In genomic region chr14:14349485-14350262, GRCm38 (mm10) we compare ENCODE assay signal across 9 mouse cellular contexts. TPM values are rescaled to one million over a fixed set of nuclear protein-coding genes. Genes with fewer than 3 reads are reported as not detected.
DNase-seq lines count a peak whose midpoint lies in the region; ATAC-seq lines count a peak whose summit lies in the region.
"Had no signal": no experiment of that assay in that cellular context is flagged by ENCODE, and none has a peak within 500 bp of the region (broad histone marks: within the 10 kb centered on the region; RNA-seq: fewer than 3 reads in every experiment).

No protein-coding gene starts in this region.

- peak; percentile 23 for DNase-seq in adrenal gland, postnatal 14 days
- DNase-seq in adrenal gland, postnatal 36 days = no peak
- peak; percentile 8 to 74 for DNase-seq in left cerebral cortex, postnatal 10 days (ENCODE audit: extremely low spot score in 1 of 2, low spot score in 2 of 2)
- DNase-seq in left cerebral cortex, postnatal 36 days (ENCODE audit: low spot score in 2 of 2) = no peak
- peak; percentile 13 for DNase-seq in ES-CJ7 (ENCODE audit: low read depth, low spot score)
- DNase-seq in gastrocnemius, postnatal 25 days = peak; percentile 13
- peak; percentile 66 for DNase-seq in testis, postnatal 10 days (ENCODE audit: low spot score)

- no peak for ATAC-seq in megakaryocyte-erythroid progenitor cell, adult 5-6 weeks (replicated peaks; ENCODE audit: low FRiP score, low TSS enrichment, poor library complexity, severe bottlenecking)

- intact Hi-C loops in left cerebral cortex, postnatal 10 days (cut with DNase I) = loop anchor here (10.0 kb wide), 1 partner anchor 355 kb away; the partner anchor contains the start of gene Slc4a7
- intact Hi-C loops in left cerebral cortex, postnatal 36 days (cut with DNase I) = no loop called here

RNA-seq across cellular contexts. Expression of gene Il3ra, which starts 3.6 kb away (rescaled TPM):
- total RNA-seq in adrenal gland, postnatal 14 days (2021) = 12.0 and 13.9 TPM in 2 replicates
- 10 to 100 TPM in 1 of 2 experiments, 1 to 10 TPM in 1; 7.2 to 11.7 TPM for total RNA-seq in adrenal gland, postnatal 36 days (2021)
- total RNA-seq in left cerebral cortex, postnatal 10 days (2021) = 1 to 10 TPM; 3.4 TPM
- 1 to 10 TPM; 3.6 to 3.9 TPM for total RNA-seq in left cerebral cortex, postnatal 36 days (2021)
- total RNA-seq in gastrocnemius, postnatal 25 days (2021) = 1 to 10 TPM; 2.0 to 4.0 TPM
- total RNA-seq in megakaryocyte-erythroid progenitor cell, adult 5-6 weeks (2014; fragmentation: Nextera tagmentation) = 5.0 and 5.9 TPM in 2 replicates
- 5.9 TPM in 1 of 2 replicates, not detected in the other for total RNA-seq in megakaryocyte-erythroid progenitor cell, adult 5-6 weeks (2017)

RNA-seq across cellular contexts. Expression of gene Olfr31, which starts 27.0 kb away (rescaled TPM):
- total RNA-seq in adrenal gland, postnatal 14 days (2021) = not detected in 2 replicates
- not detected for total RNA-seq in adrenal gland, postnatal 36 days (2021)
- not detected for total RNA-seq in left cerebral cortex, postnatal 10 days (2021)
- total RNA-seq in left cerebral cortex, postnatal 36 days (2021) = not detected
- not detected for total RNA-seq in gastrocnemius, postnatal 25 days (2021)
- total RNA-seq in megakaryocyte-erythroid progenitor cell, adult 5-6 weeks (2014; fragmentation: Nextera tagmentation) = not detected in 2 replicates
- not detected in 2 replicates for total RNA-seq in megakaryocyte-erythroid progenitor cell, adult 5-6 weeks (2017)
- total RNA-seq: heart, postnatal 14 days had no signal

RNA-seq across cellular contexts. Expression of gene Olfr721-ps1, which starts 51.4 kb away (rescaled TPM):
- not detected in 2 replicates for total RNA-seq in adrenal gland, postnatal 14 days (2021)
- not detected for total RNA-seq in adrenal gland, postnatal 36 days (2021)
- total RNA-seq in left cerebral cortex, postnatal 10 days (2021) = not detected
- not detected for total RNA-seq in left cerebral cortex, postnatal 36 days (2021)
- total RNA-seq in gastrocnemius, postnatal 25 days (2021) = not detected
- not detected in 2 replicates for total RNA-seq in megakaryocyte-erythroid progenitor cell, adult 5-6 weeks (2014; fragmentation: Nextera tagmentation)
- not detected in 2 replicates for total RNA-seq in megakaryocyte-erythroid progenitor cell, adult 5-6 weeks (2017)
- total RNA-seq: heart, postnatal 14 days had no signal

Comparison
In these comparisons a context has a peak if more than half of its experiments do, and no peak if none do; other contexts are left out.
1. DNase-seq: peak in adrenal gland, postnatal 14 days (single experiment), left cerebral cortex, postnatal 10 days (2 of 2), ES-CJ7 (single experiment), gastrocnemius, postnatal 25 days (single experiment) and testis, postnatal 10 days (single experiment); none in adrenal gland, postnatal 36 days (0 of 2) and left cerebral cortex, postnatal 36 days (0 of 2).